Mouse (Mus musculus) small intestine, adult 2 months (tissue): ENCODE results near the gene Ppp1r10. TPM values are rescaled to one million over a fixed set of nuclear protein-coding genes. Genes with fewer than 3 reads are reported as not detected.
A peak's percentile ranks its signal among the peaks of the same experiment; 100 is the strongest.

Experiments
- H3K27ac ChIP-seq: fragments of 200-500 bp; 2 replicates; pipeline ENCODE4 v1.5.1; 2012; ENCODE audit warnings: low read depth, low read length, control low read depth, inconsistent platforms; ENCODE audit not compliant: insufficient read depth
- H3K27me3 ChIP-seq: fragments of 200-500 bp; 2 replicates; pipeline ENCODE4 v1.6.1; 2012; ENCODE audit warnings: mild to moderate bottlenecking, moderate library complexity, low read length, inconsistent platforms; ENCODE audit not compliant: control insufficient read depth, insufficient read depth
- H3K36me3 ChIP-seq: fragments of 200-500 bp; 2 replicates; pipeline ENCODE4 v1.6.1; 2012; ENCODE audit warnings: mild to moderate bottlenecking, low read length, control low read depth, inconsistent platforms; ENCODE audit not compliant: control insufficient read depth, insufficient read depth
- H3K4me1 ChIP-seq: fragments of 200-500 bp; 2 replicates; pipeline ENCODE4 v1.6.1; 2012; ENCODE audit warnings: low read length, inconsistent platforms, mixed read lengths; ENCODE audit not compliant: control insufficient read depth, insufficient read depth, insufficient read length
- H3K4me3 ChIP-seq: fragments of 200-500 bp; 2 replicates; pipeline ENCODE4 v1.5.1; 2012; ENCODE audit warnings: low read depth, mild to moderate bottlenecking, control low read depth, inconsistent platforms, low read length, moderate library complexity
- CTCF ChIP-seq: fragments of 200-500 bp; IDR thresholded peaks from 2 replicates; pipeline ENCODE4 v1.5.1; 2012; ENCODE audit warnings: low read depth, mild to moderate bottlenecking, control low read depth, inconsistent platforms, low read length, moderate library complexity, mixed read lengths; ENCODE audit not compliant: insufficient replicate concordance, insufficient read length; ENCODE audit errors: extremely low read depth
- POLR2A ChIP-seq: fragments of 200-500 bp; IDR thresholded peaks from 2 replicates; pipeline ENCODE4 v1.6.1; 2012; ENCODE audit warnings: low read depth, mild to moderate bottlenecking, control low read depth, inconsistent platforms, low read length, moderate library complexity
- WGBS: fragments of 180-500 bp; shearing (Covaris S2); methylation state at CpG from one replicate; pipeline ENCODE4 v1.1.7; 2018; 5-methylcytosine and 5-hydroxymethylcytosine counted together
- polyA plus RNA-seq: library from polyadenylated mRNA; depleted of rRNA; stranded (reverse); fragments of >200 nt; gene quantifications from 2 replicates; pipeline ENCODE4 v1.2.3, GENCODE M21; 2012

The Ppp1r10 gene
- polyA plus RNA-seq, 1 experiment, result 33.3 TPM

GRCm38 (mm10) chr17:35870884-35871696 is 45.1 kb upstream of the Ppp1r10 start:
- TF ChIP-seq POLR2A, result no peak
- TF ChIP-seq CTCF, result peak; percentile 48; the same call in 1 of the 2 replicates
- no peaks in the 10 kb centered on the region for H3K27me3 ChIP-seq
- H3K4me3 ChIP-seq, result peak overlapping the region; percentile 50
- WGBS, result 71% methylated on average over 8 of the region's 8 CpGs
- H3K27ac ChIP-seq, result peak overlapping the region; percentile 96
- peaks cover 13% of the 10 kb centered on the region for H3K4me1 ChIP-seq
- H3K36me3 ChIP-seq, result no peaks in the 10 kb centered on the region

GRCm38 (mm10) chr17:35873774-35874519 is 42.3 kb upstream of the Ppp1r10 start:
- H3K4me3 ChIP-seq, result no peak overlapping the region

DNA sequence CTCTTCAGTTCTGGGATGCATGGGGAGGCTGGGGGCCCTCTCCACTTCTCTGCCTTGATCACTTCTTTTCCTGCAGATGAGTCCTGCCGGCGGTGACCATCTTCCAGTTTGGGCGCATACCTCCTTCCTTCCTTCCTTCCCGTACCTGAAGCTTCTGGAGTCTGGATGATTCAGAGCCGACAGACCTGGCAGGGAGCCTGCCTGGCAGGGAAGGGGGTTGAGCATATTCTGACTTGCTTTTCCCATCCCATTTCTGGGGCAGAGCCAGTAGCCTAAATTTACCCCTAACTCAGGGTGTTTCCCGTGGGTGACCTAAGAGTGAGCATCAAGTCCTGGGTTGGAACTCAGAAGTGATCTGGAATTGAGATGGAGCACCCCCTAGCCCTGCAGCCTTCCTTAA is 41.5 kb upstream of the Ppp1r10 start:
- WGBS, result 83% methylated on average over 6 of the region's 6 CpGs
- TF ChIP-seq POLR2A (no peak), CTCF (no peak)
- no peaks in the 10 kb centered on the region for H3K36me3 ChIP-seq
- no peaks in the 10 kb centered on the region for H3K27me3 ChIP-seq
- no peak overlapping the region for H3K27ac ChIP-seq
- no peak overlapping the region for H3K4me3 ChIP-seq
- peaks cover 3% of the 10 kb centered on the region; the same call in 1 of the 2 replicates for H3K4me1 ChIP-seq

More at GRCm38 (mm10) chr17:35873774-35874519, 42.3 kb upstream of the Ppp1r10 start:
- TF ChIP-seq POLR2A (no peak), CTCF (peak; percentile 95)
- no peaks in the 10 kb centered on the region for H3K36me3 ChIP-seq
- H3K27ac ChIP-seq, result no peak overlapping the region
- H3K27me3 ChIP-seq, result no peaks in the 10 kb centered on the region
- 22% methylated on average over 21 of the region's 21 CpGs for WGBS
- H3K4me1 ChIP-seq, result peaks cover 5% of the 10 kb centered on the region; the same call in 1 of the 2 replicates

GRCm38 (mm10) chr17:35879245-35880057 is 36.8 kb upstream of the Ppp1r10 start, which contains the start of gene Dhx16:
TSS of gene Dhx16 (plus strand) at chr17:35879819.
- Histone ChIP-seq H3K27ac (peak within 1 kb of the TSS; percentile 32), H3K4me1 (peaks cover 2% of the 10 kb centered on the region), H3K36me3 (peaks cover 27% of the 10 kb centered on the region), H3K4me3 (peak within 1 kb of the TSS; percentile 81), H3K27me3 (no peaks in the 10 kb centered on the region)
- WGBS, result 5% methylated on average over 66 of the region's 66 CpGs
- TF ChIP-seq CTCF (peak; percentile 85), POLR2A (peak; percentile 55)

GRCm38 (mm10) chr17:35882924-35883323 is 33.3 kb upstream of the Ppp1r10 start:
- WGBS, result 94% methylated on average over 17 of the region's 17 CpGs
- no peak for TF ChIP-seq CTCF
- TF ChIP-seq POLR2A, result no peak
- H3K4me3 ChIP-seq, result no peak overlapping the region
- no peaks in the 10 kb centered on the region for H3K27me3 ChIP-seq
- peaks cover 2% of the 10 kb centered on the region for H3K4me1 ChIP-seq
- H3K36me3 ChIP-seq, result peaks cover 54% of the 10 kb centered on the region
- no peak overlapping the region for H3K27ac ChIP-seq

DNA sequence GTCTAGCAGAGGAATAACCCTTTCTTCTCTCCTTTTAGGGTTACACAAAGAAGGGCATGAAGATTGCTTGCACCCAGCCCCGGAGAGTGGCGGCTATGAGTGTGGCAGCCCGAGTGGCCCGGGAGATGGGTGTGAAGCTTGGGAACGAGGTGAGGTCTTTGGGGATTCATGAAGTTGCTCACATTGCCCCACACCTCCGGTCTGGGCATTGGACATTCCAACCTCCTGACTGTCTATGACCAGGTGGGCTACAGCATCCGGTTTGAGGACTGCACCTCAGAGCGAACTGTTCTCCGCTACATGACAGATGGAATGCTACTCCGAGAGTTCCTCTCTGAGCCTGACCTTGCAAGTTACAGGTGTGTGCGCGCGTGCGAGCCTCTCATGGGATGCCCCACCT is 32.5 kb upstream of the Ppp1r10 start:
- Histone ChIP-seq H3K36me3 (peaks cover 62% of the 10 kb centered on the region), H3K27me3 (no peaks in the 10 kb centered on the region), H3K4me1 (peaks cover 2% of the 10 kb centered on the region), H3K27ac (no peak overlapping the region), H3K4me3 (no peak overlapping the region)
- TF ChIP-seq CTCF, result no peak
- TF ChIP-seq POLR2A, result no peak
- 94% methylated on average over 14 of the region's 14 CpGs for WGBS
